Mouse (Mus musculus) brain, embryonic 14.5 days (tissue): Measurements from ENCODE around the gene Trim37. TPM values are rescaled to one million over a fixed set of nuclear protein-coding genes. Genes with fewer than 3 reads are reported as not detected.

Source experiments
- DNase-seq: peaks from one replicate; pipeline ENCODE4 v3.0.0-alpha.2; 2011; ENCODE audit warnings: low read depth
- CTCF ChIP-seq: fragments of 200-500 bp; IDR thresholded peaks from 2 replicates; pipeline ENCODE4 v1.5.1; 2012; ENCODE audit warnings: inconsistent platforms, mild to moderate bottlenecking, moderate library complexity, borderline replicate concordance; ENCODE audit not compliant: insufficient read depth, insufficient read length; ENCODE audit errors: extremely low read depth
- POLR2A ChIP-seq: fragments of 200-500 bp; IDR thresholded peaks from 2 replicates; pipeline ENCODE4 v1.6.1; 2012; ENCODE audit warnings: mild to moderate bottlenecking, inconsistent platforms, borderline replicate concordance; ENCODE audit not compliant: poor library complexity, insufficient read depth, insufficient read length, severe bottlenecking; ENCODE audit errors: extremely low read depth
- polyA plus RNA-seq: library from polyadenylated mRNA; depleted of rRNA; stranded (reverse); fragments of >200 nt; gene quantifications from 2 replicates; pipeline ENCODE4 v1.2.3, GENCODE M21; 2012

The Trim37 gene
- polyA plus RNA-seq, 1 experiment = 63.4 TPM

DNA sequence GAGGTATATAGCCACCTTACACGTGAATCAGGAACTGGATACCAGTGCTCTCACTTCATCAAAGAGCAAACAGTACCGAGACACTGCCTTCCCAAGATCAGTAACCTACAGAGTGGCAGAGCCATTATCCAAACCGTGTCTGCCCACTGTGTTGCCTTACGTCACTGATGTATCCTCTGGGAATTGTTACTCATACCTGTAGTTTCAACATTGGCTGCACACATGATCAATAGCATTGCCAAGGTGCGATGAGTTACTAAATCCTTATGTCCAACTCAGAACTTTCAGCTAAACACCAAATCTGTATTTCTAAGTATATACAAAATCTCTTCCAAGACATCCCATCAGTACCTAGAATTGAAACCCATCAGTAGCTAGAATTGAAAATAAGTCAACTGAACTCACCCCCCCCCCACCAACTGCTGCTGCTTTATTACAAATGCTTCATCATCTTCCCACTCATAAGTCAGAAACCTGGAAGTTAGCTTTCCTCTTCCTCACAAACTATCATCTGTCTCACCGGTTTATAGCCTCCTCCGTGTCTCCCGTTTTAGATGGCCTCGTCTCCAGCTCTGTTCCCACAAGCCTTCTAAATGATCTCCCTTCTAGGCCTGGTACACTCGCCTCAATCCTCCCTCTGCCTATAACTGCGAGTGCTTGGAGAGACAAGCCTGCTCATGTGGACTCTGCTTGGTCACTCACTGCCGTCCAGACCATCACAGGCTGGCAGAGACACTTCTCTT lies 108.0 kb downstream of the Trim37 start:
- TF ChIP-seq POLR2A = no peak
- no peak for TF ChIP-seq CTCF

DNA sequence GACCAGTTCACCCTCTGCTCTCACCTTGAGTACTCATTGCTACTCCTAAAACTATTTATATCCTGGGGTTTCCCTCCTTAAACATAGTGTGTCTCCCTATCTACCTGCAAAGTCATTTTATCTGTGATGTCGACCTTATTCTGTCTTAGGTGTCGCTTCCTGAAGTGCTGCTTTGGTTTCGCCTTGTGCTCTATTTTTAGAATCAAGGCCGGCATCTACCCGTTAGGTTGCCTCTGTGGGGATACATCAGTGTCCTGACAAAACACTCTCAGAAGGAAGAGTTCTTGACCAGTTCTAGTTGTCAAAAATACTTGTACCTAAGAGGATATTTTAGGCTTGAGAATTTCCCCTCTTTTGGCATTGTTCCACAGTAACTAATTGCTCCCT lies 108.6 kb downstream of the Trim37 start:
- DNase-seq = no peak
- no peak for TF ChIP-seq POLR2A
- TF ChIP-seq CTCF = no peak

More for the DNA sequence above, 108.0 kb downstream of the Trim37 start:
- DNase-seq = no peak

DNA sequence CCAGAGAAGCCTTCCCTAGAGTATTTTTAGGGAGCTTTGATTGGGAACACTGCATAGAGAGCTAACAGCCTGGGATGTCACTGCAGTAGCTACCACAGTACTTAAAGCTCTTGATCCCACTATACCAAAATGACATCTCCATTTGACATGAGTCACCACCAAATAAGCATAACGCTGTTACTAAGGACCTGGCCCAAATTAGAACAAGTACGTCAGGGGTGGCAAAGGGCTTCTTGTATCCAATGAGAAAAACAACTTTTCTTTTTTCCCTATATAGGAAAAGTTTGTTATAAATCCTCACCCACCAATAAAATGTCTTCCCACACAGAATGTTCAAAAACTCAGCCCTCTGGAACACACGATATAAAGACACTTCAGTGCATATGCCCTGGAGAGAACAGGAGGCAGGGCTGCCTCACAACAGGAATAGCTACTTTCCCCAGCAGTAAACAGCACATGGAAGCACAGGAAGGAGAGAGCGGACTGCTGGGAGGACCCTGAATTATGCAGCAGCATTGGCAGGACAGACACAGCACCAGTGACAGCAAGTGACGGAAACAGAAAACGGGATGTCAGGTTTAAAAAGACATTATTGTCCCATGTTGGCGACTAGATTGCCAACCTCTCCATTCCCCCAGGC lies 112.1 kb downstream of the Trim37 start:
- no peak for DNase-seq
- TF ChIP-seq POLR2A = no peak
- no peak for TF ChIP-seq CTCF

DNA sequence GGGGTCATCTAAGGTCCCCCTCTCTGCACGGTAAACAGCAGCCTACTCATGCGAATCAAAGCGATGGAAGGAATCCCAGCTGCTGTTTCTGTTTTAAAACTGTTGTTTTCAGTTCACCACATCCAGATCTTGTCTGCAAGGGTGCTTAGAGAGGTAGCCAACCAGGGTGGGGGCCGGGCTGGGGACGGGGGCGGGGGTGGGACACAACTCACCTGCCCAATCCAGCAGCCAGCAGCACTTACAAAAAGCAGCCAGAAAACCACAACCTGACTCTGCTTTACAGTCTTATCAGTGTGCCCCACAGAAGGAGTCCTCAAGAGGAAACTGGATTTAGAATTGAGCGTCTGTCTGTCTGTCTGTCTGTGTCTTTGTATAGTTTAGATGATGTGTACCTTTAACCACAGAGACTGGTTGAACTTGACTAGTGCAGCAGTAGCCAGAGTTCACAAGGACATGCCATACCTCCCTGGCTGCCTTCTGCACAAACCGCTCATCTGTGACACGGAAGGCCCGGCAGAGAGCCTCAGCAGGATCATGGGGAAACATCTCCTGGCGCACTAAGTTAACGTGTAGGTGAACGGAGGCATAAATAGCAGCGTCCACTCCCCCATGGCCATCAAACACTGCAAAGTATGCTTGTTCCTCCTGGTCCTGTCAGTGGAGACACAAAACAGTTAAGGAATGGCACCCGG lies 113.4 kb downstream of the Trim37 start:
- TF ChIP-seq CTCF (no peak), POLR2A (no peak)
- DNase-seq = no peak

- DNase-seq = no peak
- TF ChIP-seq POLR2A (no peak), CTCF (no peak)
Measured at GRCm38 (mm10) chr11:87240833-87241215, 113.9 kb downstream of the Trim37 start.

GRCm38 (mm10) chr11:87241256-87241655 lies 114.4 kb downstream of the Trim37 start:
- TF ChIP-seq CTCF (no peak), POLR2A (no peak)
- no peak for DNase-seq

DNA sequence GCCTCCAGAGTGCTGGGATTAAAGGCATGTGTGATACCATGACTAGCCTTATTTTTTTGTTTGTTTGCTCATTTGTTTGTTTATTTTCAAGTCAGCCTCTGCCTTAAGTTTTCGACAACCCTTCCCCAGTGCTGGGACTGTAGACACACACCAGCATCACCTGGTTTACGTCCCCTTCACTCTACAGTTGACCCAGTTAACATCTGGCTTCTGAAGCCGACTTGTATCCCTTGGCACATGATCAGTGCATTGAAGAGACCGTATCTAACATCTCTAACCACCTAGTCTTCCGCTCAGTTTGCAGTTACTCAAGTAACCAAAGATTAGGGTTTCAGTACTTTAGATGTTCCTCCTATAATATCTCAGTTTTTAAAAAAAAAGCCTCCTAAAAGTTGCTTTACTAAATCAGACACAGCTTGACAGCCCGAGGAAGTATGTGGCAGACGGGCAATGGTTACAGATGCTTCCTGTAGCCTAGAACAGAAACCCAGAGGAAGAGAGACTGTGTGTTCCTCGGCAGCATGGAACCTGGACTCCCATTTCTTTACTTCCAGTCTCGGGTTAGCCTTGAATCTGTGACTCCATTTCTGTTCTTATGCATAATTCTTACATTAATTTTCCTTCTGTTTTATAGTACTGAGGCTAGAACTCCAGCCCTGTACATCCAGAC lies 118.4 kb downstream of the Trim37 start:
- DNase-seq = no peak
- TF ChIP-seq POLR2A (no peak), CTCF (no peak)

DNA sequence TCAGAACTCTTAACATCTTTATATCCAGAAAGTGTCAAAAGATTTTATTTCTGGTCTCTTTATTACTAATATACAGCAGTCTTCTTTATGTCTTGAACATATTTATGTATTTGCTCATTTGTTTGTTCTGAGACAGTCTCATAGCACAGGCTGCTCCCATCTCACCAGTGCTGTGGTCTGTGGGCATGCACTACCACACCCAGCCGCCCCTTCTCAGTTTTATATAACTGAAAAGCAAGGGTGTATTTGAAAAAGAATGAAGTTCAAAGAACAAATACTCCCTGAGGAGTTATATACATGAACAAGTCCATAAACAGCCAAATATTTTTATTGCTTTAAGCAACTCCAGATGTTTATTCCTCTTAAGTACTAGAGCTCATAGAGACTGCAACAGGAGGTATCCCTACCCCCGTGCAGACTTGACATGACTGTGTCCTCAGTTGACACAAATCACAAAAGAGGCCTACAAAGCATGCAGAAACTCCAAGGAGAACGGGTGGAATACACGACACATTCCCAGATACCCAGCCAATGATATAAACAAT lies 119.3 kb downstream of the Trim37 start:
- no peak for DNase-seq
- TF ChIP-seq POLR2A (no peak), CTCF (no peak)

DNA sequence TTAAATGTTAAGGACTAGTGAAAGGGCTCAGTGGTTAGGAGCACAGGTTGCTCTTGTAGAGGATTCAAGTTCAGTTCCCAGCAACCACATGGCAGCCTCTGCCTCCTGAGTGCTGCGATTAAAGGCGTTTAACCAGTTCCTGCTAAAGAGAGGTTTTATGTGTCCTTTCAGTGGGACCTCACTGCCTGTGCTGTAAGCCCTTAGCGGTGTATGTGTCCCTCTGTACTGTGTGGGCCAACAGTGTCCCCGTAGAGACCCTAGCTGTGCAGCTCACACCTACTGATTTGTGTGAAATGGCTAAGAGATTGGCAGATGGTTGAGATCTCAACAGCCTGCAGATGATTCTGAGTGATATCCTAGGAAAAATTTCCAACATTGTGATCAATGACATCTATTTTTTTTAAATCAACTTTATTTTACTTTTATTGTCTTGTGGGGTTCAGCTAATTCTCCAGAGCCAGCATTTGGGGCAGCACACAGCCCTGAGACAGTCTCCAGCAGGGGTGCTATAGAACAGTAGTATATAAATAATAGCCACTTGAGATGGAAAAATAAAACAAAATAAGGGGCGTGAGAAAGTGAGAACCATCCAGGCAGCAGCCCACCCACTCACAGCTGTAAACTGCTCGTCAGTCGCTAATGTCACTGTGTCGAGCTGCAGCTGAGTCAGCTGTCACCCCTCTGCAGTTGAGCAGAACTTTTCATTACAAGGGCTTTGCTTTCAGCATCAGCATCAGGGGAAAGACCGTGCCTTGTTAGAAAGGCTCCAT lies 120.0 kb downstream of the Trim37 start:
- DNase-seq = peak; percentile 56
- TF ChIP-seq POLR2A = no peak
- TF ChIP-seq CTCF = no peak

- TF ChIP-seq POLR2A = no peak
- TF ChIP-seq CTCF = no peak
- DNase-seq = peak; percentile 43
Measured at GRCm38 (mm10) chr11:87247494-87247866, 120.6 kb downstream of the Trim37 start.
